Mouse (Mus musculus): Measurements from ENCODE around the gene Anln. TPM values are rescaled to one million over a fixed set of nuclear protein-coding genes. Genes with fewer than 3 reads are reported as not detected.
"Not testable (repeated sequence)": the region's sequence is repeated elsewhere in the genome, so short reads cannot be mapped to it uniquely, and the experiment has no call there.

Anln gene
- polyA plus RNA-seq, 1 experiment from 2014 or later = 35.3 TPM

GRCm38 (mm10) chr9:22355919-22356318 lies 33.1 kb downstream of the Anln start:
- 93% methylated on average over 3 of the region's 3 CpGs for WGBS (ENCODE audit: insufficient replicate concordance)
- H3K36me3 ChIP-seq = peaks cover 94% of the 10 kb centered on the region
- no peak for ATAC-seq

GRCm38 (mm10) chr9:22353901-22354300 lies 35.1 kb downstream of the Anln start:
- Histone ChIP-seq H3K9ac (no peak overlapping the region), H3K36me3 (peaks cover 89% of the 10 kb centered on the region), H3K9me3 (replicated peaks) (no peaks in the 10 kb centered on the region), H3K4me2 (no peak overlapping the region), H3K27ac (no peak overlapping the region), H3K27me3 (replicated peaks) (no peaks in the 10 kb centered on the region), H3K4me3 (no peak overlapping the region), H3K4me1 (no peaks in the 10 kb centered on the region)
- WGBS (ENCODE audit: insufficient replicate concordance) = 84% methylated on average over 5 of the region's 5 CpGs
- no peak for ATAC-seq

More at GRCm38 (mm10) chr9:22355919-22356318, 33.1 kb downstream of the Anln start:
- H3K9me3 ChIP-seq (replicated peaks) = no peaks in the 10 kb centered on the region
- no peak overlapping the region for H3K27ac ChIP-seq
- H3K4me3 ChIP-seq = no peak overlapping the region
- H3K4me2 ChIP-seq = no peak overlapping the region
- no peaks in the 10 kb centered on the region for H3K27me3 ChIP-seq (replicated peaks)
- H3K4me1 ChIP-seq = no peaks in the 10 kb centered on the region
- H3K9ac ChIP-seq = no peak overlapping the region

- Histone ChIP-seq H3K9ac (no peak overlapping the region), H3K9me3 (replicated peaks) (no peaks in the 10 kb centered on the region), H3K4me1 (no peaks in the 10 kb centered on the region), H3K36me3 (peaks cover 86% of the 10 kb centered on the region), H3K4me3 (no peak overlapping the region), H3K4me2 (no peak overlapping the region), H3K27ac (no peak overlapping the region), H3K27me3 (replicated peaks) (no peaks in the 10 kb centered on the region)
- WGBS (ENCODE audit: insufficient replicate concordance) = 87% methylated on average over 5 of the region's 5 CpGs
- ATAC-seq = no peak
These were observed 35.5 kb downstream of the Anln start for GRCm38 (mm10) chr9:22353465-22353864.

- Histone ChIP-seq H3K4me3 (no peak overlapping the region), H3K4me1 (no peaks in the 10 kb centered on the region), H3K36me3 (peaks cover 91% of the 10 kb centered on the region), H3K27me3 (replicated peaks) (no peaks in the 10 kb centered on the region), H3K9ac (no peak overlapping the region), H3K9me3 (replicated peaks) (no peaks in the 10 kb centered on the region), H3K27ac (no peak overlapping the region), H3K4me2 (no peak overlapping the region)
- WGBS (ENCODE audit: insufficient replicate concordance) = 66% methylated on average over 1 of the region's 1 CpGs
- ATAC-seq = no peak
These were observed 48.7 kb downstream of the Anln start for GRCm38 (mm10) chr9:22340331-22340730.

GRCm38 (mm10) chr9:22337217-22337616 lies 51.8 kb downstream of the Anln start:
- Histone ChIP-seq H3K4me3 (no peak overlapping the region), H3K9ac (no peak overlapping the region), H3K27me3 (replicated peaks) (no peaks in the 10 kb centered on the region), H3K36me3 (peaks cover 92% of the 10 kb centered on the region), H3K27ac (no peak overlapping the region), H3K9me3 (replicated peaks) (no peaks in the 10 kb centered on the region), H3K4me2 (no peak overlapping the region), H3K4me1 (no peaks in the 10 kb centered on the region)
- ATAC-seq = no peak
- WGBS (ENCODE audit: insufficient replicate concordance) = 92% methylated on average over 2 of the region's 2 CpGs

GRCm38 (mm10) chr9:22327475-22328387 lies 61.3 kb downstream of the Anln start:
- Histone ChIP-seq H3K27me3 (replicated peaks) (no peaks in the 10 kb centered on the region), H3K4me2 (peak overlapping the region; percentile 94), H3K4me3 (peak overlapping the region; percentile 62), H3K9ac (peak overlapping the region; percentile 76), H3K9me3 (replicated peaks) (no peaks in the 10 kb centered on the region), H3K4me1 (peaks cover 40% of the 10 kb centered on the region), H3K36me3 (peaks cover 29% of the 10 kb centered on the region), H3K27ac (peak overlapping the region; percentile 79)
- peak; percentile 94 for ATAC-seq
- 2% methylated on average over 32 of the region's 32 CpGs for WGBS (ENCODE audit: insufficient replicate concordance)

GRCm38 (mm10) chr9:22327099-22327474 lies 61.9 kb downstream of the Anln start:
- no peaks in the 10 kb centered on the region for H3K9me3 ChIP-seq (replicated peaks)
- H3K36me3 ChIP-seq = peaks cover 23% of the 10 kb centered on the region
- H3K27ac ChIP-seq = 0 out of 2 replicates have a peak overlapping the region, but pooled peaks have one; percentile 79
- H3K9ac ChIP-seq = peak overlapping the region; percentile 76
- WGBS (ENCODE audit: insufficient replicate concordance) = 50% methylated on average over 9 of the region's 9 CpGs
- H3K27me3 ChIP-seq (replicated peaks) = no peaks in the 10 kb centered on the region
- ATAC-seq = no peak
- H3K4me2 ChIP-seq = peak overlapping the region; percentile 94
- peak overlapping the region; percentile 62 for H3K4me3 ChIP-seq
- H3K4me1 ChIP-seq = peaks cover 46% of the 10 kb centered on the region

- Histone ChIP-seq H3K4me1 (peaks cover 49% of the 10 kb centered on the region), H3K27me3 (replicated peaks) (no peaks in the 10 kb centered on the region), H3K4me2 (no peak overlapping the region), H3K9me3 (replicated peaks) (no peaks in the 10 kb centered on the region), H3K27ac (no peak overlapping the region), H3K9ac (no peak overlapping the region), H3K36me3 (0 out of 2 replicates have a peak, but pooled peaks cover 4% of the 10 kb centered on the region), H3K4me3 (no peak overlapping the region)
- 93% methylated on average over 1 of the region's 1 CpGs for WGBS (ENCODE audit: insufficient replicate concordance)
- no peak for ATAC-seq
These were observed 64.4 kb downstream of the Anln start for GRCm38 (mm10) chr9:22324579-22324978.

GRCm38 (mm10) chr9:22322381-22323211 lies 66.4 kb downstream of the Anln start:
- Histone ChIP-seq H3K36me3 (no peaks in the 10 kb centered on the region), H3K9me3 (replicated peaks) (peaks cover 3% of the 10 kb centered on the region; the same call in 1 of the 2 replicates), H3K27ac (peak overlapping the region; percentile 82), H3K4me1 (peaks cover 33% of the 10 kb centered on the region), H3K4me3 (no peak overlapping the region), H3K9ac (peak overlapping the region; percentile 40; the same call in 1 of the 2 replicates), H3K4me2 (peak overlapping the region; percentile 42), H3K27me3 (replicated peaks) (no peaks in the 10 kb centered on the region)
- 46% methylated on average over 8 of the region's 8 CpGs for WGBS (ENCODE audit: insufficient replicate concordance)
- peak; percentile 90 for ATAC-seq

- Histone ChIP-seq H3K9me3 (replicated peaks) (peaks cover 9% of the 10 kb centered on the region), H3K36me3 (no peaks in the 10 kb centered on the region), H3K9ac (no peak overlapping the region), H3K27ac (no peak overlapping the region), H3K4me1 (peaks cover 23% of the 10 kb centered on the region), H3K4me2 (no peak overlapping the region), H3K4me3 (no peak overlapping the region), H3K27me3 (replicated peaks) (no peaks in the 10 kb centered on the region)
- no peak for ATAC-seq
- WGBS (ENCODE audit: insufficient replicate concordance) = 74% methylated on average over 1 of the region's 1 CpGs
These were observed 69.9 kb downstream of the Anln start for GRCm38 (mm10) chr9:22319109-22319508.

- not testable (repeated sequence) for H3K4me3 ChIP-seq; H3K9ac ChIP-seq; ATAC-seq; H3K27ac ChIP-seq; H3K4me1 ChIP-seq; H3K4me2 ChIP-seq; H3K36me3 ChIP-seq; H3K27me3 ChIP-seq (replicated peaks)
- WGBS (ENCODE audit: insufficient replicate concordance) = 82% methylated on average over 5 of the region's 5 CpGs
- peaks cover 21% of the 10 kb centered on the region for H3K9me3 ChIP-seq (replicated peaks)
These were observed 72.9 kb downstream of the Anln start for GRCm38 (mm10) chr9:22316047-22316446.

- ATAC-seq = no peak
- Histone ChIP-seq H3K4me1 (no peaks in the 10 kb centered on the region), H3K27ac (no peak overlapping the region), H3K36me3 (no peaks in the 10 kb centered on the region), H3K9me3 (replicated peaks) (peaks cover 21% of the 10 kb centered on the region), H3K4me2 (no peak overlapping the region), H3K4me3 (no peak overlapping the region), H3K9ac (no peak overlapping the region), H3K27me3 (replicated peaks) (no peaks in the 10 kb centered on the region)
- 71% methylated on average over 3 of the region's 3 CpGs for WGBS (ENCODE audit: insufficient replicate concordance)
These were observed 74.9 kb downstream of the Anln start for GRCm38 (mm10) chr9:22314066-22314465.
